Mouse (Mus musculus): ENCODE results near the gene Dlec1.

Gene Dlec1

GRCm38 (mm10) chr9:119090462-119090861 is 11.8 kb upstream of the Dlec1 start:
- DNase-seq, result no peak

GRCm38 (mm10) chr9:119091581-119092310 is 10.5 kb upstream of the Dlec1 start:
- DNase-seq, result no peak

GRCm38 (mm10) chr9:119092473-119093418 is 9.5 kb upstream of the Dlec1 start:
- no peak for DNase-seq

- DNase-seq, result peak; percentile 83
Measured at GRCm38 (mm10) chr9:119093419-119094295, 8.6 kb upstream of the Dlec1 start, which contains the start of gene Plcd1. Gene Plcd1, minus strand, starts transcription at chr9:119093502.

GRCm38 (mm10) chr9:119094462-119095109 is 7.7 kb upstream of the Dlec1 start:
- DNase-seq, result no peak

GRCm38 (mm10) chr9:119100177-119100898 is 1.9 kb upstream of the Dlec1 start:
- no peak for DNase-seq

- DNase-seq, result no peak
Measured at GRCm38 (mm10) chr9:119102783-119103113, 470 bp downstream of the Dlec1 start.

- no peak for DNase-seq
Measured at GRCm38 (mm10) chr9:119107566-119107965, 5.3 kb downstream of the Dlec1 start.

- DNase-seq, result no peak
Measured at GRCm38 (mm10) chr9:119109685-119110353, 7.5 kb downstream of the Dlec1 start.

GRCm38 (mm10) chr9:119110640-119111039 is 8.4 kb downstream of the Dlec1 start:
- DNase-seq, result no peak

GRCm38 (mm10) chr9:119114911-119115310 is 12.6 kb downstream of the Dlec1 start:
- DNase-seq, result no peak

- no peak for DNase-seq
Measured at GRCm38 (mm10) chr9:119119409-119120167, 17.3 kb downstream of the Dlec1 start.

GRCm38 (mm10) chr9:119120168-119120560 is 17.9 kb downstream of the Dlec1 start:
- DNase-seq, result no peak

- no peak for DNase-seq
Measured at GRCm38 (mm10) chr9:119122596-119123369, 20.5 kb downstream of the Dlec1 start.

- DNase-seq, result no peak
Measured at GRCm38 (mm10) chr9:119128436-119129181, 26.3 kb downstream of the Dlec1 start.

GRCm38 (mm10) chr9:119130692-119131091 is 28.4 kb downstream of the Dlec1 start:
- no peak for DNase-seq

- DNase-seq, result no peak
Measured at GRCm38 (mm10) chr9:119138836-119139235, 36.6 kb downstream of the Dlec1 start.

- no peak for DNase-seq
Measured at GRCm38 (mm10) chr9:119142066-119142465, 39.8 kb downstream of the Dlec1 start.

GRCm38 (mm10) chr9:119143372-119143771 is 41.1 kb downstream of the Dlec1 start:
- no peak for DNase-seq
